Mouse (Mus musculus): Measurements from ENCODE around the gene Ppp1r8. TPM values are rescaled to one million over a fixed set of nuclear protein-coding genes. Genes with fewer than 3 reads are reported as not detected.
A peak's percentile ranks its signal among the peaks of the same experiment; 100 is the strongest.

The Ppp1r8 gene
- total RNA-seq (2021) = 38.6 and 46.8 TPM in 2 replicates
- long read RNA-seq, experiment 1, transcript Ppp1r8-201 (7 exons, 2,037 nt) = major isoform, 14 of 31 reads
- long read RNA-seq, experiment 1, partial matches to known transcripts = 1 of 31 reads
- long read RNA-seq, experiment 1, other reads (novel, unspliced or antisense) = 16 of 31 reads
- long read RNA-seq, experiment 2, transcript Ppp1r8-201 (7 exons, 2,037 nt) = major isoform, 5 of 16 reads
- long read RNA-seq, experiment 2, partial matches to known transcripts = 0 of 16 reads
- long read RNA-seq, experiment 2, other reads (novel, unspliced or antisense) = 10 of 16 reads

DNA sequence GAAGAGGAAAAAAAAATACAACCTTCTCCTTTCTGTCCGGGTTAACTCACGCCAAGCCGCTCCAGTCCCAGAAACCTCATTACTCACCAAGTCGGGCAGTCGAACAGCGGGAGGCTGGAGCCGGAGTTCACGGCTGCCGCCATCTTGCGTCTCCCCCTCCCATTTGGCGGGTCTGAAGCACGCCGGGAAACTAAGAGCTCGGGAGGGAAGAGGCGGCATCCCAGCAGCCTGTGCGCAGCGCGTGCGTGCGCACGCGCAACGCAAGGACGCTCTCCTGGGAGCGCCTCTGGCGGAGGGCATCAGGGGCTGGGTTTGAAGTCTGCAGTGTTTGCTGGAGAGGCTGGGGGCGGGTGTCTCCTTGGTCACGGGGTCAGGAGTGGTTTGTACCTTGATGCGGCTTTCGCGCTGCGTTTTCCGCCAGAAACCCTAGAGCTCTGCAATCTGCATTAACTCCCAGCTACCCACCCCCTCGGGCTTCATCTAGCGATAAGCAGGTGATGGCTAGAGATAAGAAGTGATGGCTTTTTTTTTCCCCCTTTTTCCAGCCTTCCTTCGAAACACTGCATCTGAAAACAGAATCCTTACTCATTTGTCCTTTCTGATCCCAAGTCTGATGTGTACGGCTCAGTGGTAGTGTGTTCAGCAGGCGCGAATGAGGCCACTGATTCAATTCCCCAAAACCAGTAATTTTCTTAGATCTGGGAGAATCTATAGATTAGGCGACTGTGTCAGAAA, at the start of gene Ppp1r8:
Ppp1r8 (minus strand) TSS at position 200 of the 735 bp plus-strand sequence.
- DNase-seq = peak; percentile 94

- DNase-seq = no peak
Observed at GRCm38 (mm10) chr4:132884844-132885374, 41.9 kb upstream of the Ppp1r8 start.

GRCm38 (mm10) chr4:132884064-132884843, 41.3 kb upstream of the Ppp1r8 start, which contains the start of gene Stx12:
Gene Stx12, minus strand, starts transcription at chr4:132884509.
- peak; percentile 94 for DNase-seq

DNA sequence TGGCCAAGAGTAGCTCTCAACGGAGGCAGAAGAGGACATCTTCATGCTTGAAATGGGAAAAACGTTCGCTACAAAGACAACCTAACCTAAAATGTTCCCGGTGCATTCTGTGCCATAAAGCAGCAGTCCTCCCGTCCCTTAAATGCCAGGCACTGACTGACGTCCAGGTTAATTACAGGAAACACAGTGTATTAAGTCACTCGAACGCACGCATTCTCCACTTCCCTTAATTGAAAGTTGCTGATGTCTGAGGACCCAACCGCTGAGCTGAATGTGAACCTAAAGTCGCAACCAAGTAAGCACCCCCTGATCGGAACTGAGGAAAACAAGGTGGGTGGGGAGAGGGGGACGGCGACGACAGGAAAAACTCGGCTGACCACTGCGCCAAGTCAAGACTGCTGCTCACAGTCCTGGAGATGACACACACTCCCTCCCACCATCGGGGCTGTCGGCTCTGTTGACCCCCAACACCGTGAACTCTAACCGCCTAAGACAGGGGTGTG, 40.6 kb upstream of the Ppp1r8 start:
- DNase-seq = no peak

GRCm38 (mm10) chr4:132874363-132875097, 31.6 kb upstream of the Ppp1r8 start:
- DNase-seq = no peak

GRCm38 (mm10) chr4:132873481-132874362, 30.8 kb upstream of the Ppp1r8 start:
- no peak for DNase-seq

DNA sequence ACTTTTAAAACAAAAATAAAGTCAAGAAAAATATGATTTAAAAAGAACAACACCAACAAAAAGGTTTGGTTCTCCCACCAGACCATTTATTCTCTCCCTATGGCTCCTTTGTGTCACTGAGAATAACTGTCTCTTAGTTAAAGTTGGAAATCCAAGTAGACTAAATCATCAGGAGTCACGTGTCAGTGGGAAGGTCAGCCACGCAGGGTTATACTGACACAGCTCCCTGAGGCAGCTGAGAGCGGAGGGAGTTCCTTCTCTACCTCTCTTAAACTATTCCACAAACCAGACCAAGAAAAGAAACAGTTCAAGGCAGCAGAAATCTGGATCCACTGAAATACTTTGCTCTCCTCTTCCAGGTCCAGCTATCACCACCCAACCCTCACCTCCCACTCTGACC, 28.1 kb upstream of the Ppp1r8 start:
- peak; percentile 33 for DNase-seq

GRCm38 (mm10) chr4:132864856-132865255, 21.9 kb upstream of the Ppp1r8 start:
- DNase-seq = no peak

- no peak for DNase-seq
Observed at GRCm38 (mm10) chr4:132863012-132863411, 20.0 kb upstream of the Ppp1r8 start.

DNA sequence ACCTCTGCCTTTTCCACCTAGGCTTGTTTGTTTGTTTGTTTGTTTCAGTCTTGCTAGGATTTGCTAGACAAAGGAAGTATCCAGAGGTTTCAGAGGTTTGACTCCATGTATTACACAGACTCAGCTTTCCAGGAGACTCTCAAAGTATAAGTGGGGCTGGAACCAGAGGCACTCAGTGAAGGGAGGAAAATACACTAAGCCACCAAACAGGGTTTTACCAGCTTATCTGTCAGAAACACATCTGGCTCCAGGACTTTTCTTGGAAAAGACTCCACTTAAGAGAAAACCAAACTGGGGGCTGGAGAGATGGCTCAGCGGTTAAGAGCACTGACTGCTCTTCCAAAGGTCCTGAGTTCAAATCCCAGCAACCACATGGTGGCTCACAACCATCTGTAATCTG, 17.9 kb upstream of the Ppp1r8 start:
- no peak for DNase-seq

GRCm38 (mm10) chr4:132843705-132844071, 719 bp upstream of the Ppp1r8 start:
- DNase-seq = no peak

GRCm38 (mm10) chr4:132842281-132842906, 575 bp downstream of the Ppp1r8 start:
- peak; percentile 40 for DNase-seq

DNA sequence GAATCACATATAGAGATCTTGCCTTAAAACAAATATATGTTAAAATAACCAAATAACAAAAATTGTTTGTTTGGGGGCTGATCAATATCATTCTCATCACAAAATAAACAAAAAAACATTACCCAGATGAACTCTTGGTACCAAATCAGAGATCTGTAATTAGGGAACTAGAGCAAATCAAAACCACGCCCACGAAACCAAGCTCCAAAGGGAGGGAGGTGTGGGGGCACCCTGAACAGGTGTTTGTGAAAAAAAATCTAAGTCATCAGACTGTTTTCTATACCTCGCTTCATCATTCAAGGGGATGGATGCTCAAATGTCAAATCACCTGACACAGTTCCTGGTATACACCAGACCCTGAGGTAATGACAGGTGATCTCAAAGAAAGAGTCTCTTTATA, 1.5 kb downstream of the Ppp1r8 start:
- DNase-seq = no peak

DNA sequence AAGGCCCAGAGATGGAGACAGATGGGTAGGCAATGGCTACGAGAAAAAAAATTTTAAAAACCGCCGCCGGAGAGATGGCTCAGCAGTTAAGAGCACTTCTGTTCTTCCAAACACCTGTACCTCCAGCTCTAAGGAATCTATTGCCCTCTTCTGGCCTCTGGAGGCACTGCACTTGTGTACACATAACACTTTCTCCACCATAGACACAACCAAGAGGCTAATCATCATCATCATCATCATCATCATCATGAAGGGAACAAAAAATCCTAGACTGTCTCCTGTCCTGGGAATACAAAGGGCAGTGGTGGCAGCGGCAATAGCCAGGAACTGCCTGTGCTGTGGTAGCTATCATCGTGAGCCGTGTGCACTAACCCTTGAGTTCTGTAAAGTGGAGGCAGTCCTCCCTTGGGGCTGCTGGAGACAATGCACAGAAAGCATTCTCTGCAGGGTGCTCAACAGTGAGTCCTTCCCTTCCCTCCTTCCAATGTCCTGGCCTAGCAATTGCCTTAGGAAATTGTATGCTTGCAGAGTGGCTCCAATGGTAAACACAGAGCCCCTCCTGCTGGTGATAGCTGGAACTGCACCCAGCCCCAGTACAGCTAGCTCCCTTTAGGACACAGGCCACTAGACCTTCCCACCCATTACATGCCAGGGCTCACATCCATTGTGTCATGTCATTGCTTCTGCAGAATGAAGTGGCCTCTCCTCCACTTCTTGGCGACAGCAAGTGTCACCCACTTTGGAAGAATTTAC, 19.2 kb downstream of the Ppp1r8 start:
- DNase-seq = peak; percentile 85

DNA sequence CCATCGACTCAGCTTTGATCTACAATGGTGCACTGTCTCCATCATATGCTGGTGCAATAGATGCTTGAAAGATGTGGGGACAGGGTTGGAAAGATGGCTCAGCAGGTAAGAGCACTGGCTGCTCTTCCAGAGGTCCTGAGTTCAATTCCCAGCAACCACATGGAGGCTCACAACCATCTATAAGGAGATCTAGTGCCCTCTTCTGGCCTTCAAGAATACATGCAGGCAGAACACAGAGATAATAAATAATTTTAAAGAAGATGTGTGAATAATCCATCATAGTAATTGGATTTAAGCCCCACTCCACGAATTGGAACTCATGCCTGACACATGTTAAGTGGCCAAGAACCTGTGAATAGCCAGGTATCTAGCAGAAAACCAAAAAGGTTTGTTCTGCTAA, 24.5 kb downstream of the Ppp1r8 start:
- DNase-seq = no peak

DNA sequence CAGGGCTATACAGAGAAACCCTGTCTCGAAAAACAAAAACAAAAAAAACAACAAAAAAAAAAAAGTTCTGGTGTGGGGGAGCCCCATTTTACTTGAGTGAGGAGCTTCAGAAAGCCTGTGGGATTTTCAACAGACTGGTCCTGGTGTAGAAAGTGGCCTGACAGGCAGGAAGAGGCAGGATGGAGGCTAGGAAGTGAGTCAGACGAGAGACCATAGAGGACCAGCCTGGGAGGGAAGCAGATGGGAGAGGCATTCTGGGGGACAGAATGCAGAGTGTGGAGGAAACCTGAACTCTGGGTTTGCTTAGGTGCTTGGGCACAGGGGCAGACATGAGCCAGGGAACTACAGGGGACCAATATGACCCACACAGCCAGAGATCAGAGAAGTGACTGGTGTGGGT, 26.1 kb downstream of the Ppp1r8 start:
- DNase-seq = no peak

GRCm38 (mm10) chr4:132816404-132816803, 26.6 kb downstream of the Ppp1r8 start:
- DNase-seq = no peak

- no peak for DNase-seq
Observed at GRCm38 (mm10) chr4:132809621-132810020, 33.3 kb downstream of the Ppp1r8 start.

All from adrenal gland, postnatal 14 days (tissue).